Mouse (Mus musculus): ENCODE measurements at regions not wholly inside any gene's neighbourhood (a gene's known extent, or its start where the extent isn't known, plus 50 kb on each side); places are given as distances from the start of the nearest gene placed in this dataset.

DNA sequence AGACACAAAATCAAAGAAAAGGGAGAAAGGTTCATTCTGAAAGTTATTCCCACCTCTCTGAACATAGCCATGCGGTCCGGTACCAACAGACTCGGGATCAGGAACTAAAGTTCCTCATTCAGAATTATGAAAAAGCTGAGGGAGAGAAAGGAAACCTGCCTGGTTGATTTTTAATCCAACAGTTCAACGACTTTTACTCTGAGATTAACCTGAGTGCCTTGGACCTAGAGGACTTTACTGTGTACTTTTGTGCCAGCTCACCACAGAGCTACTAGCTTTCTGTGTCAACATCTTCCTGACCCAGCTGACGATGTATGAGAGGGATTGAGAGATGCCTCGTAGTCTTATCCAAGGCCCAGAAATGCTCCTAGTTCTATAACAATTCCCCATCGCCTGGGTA lies 92.5 kb upstream of the 2210010C04Rik start:
- in situ Hi-C loops (cut with MboI, MseI) = no loop called here

DNA sequence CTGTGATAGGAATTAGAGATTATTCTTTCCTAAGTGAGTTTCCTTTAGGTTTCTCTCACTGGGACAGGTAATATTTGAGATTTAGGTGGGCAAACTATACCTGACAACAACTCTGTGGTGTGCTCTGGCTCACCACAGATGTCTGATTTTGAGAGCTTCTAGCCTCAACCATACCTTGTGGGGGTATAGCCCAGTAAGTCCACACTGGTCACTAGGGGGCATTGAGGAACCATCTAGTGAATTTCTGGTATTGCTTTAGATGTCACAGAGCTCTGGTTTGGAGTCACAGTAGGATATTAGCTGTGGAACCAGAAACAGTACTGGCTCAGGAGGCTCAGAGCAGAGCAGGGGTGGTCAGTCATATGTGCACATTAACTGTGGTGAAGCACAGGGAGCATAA lies 91.5 kb upstream of the 2210010C04Rik start:
- in situ Hi-C loops (cut with MboI, MseI) = no loop called here

DNA sequence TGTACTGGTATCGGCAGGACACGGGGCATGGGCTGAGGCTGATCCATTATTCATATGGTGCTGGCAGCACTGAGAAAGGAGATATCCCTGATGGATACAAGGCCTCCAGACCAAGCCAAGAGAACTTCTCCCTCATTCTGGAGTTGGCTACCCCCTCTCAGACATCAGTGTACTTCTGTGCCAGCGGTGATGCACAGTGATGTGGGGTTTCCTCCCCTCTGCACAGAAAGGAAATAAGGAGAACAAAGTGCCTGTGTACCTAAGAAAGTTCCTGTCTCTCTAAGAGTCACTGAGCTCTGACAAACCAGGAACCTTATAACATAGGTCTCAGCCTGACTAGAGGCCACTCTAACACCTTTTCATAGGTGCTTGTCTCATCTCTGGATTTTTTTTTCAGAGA lies 86.3 kb upstream of the 2210010C04Rik start:
- in situ Hi-C loops (cut with MboI, MseI) = no loop called here

DNA sequence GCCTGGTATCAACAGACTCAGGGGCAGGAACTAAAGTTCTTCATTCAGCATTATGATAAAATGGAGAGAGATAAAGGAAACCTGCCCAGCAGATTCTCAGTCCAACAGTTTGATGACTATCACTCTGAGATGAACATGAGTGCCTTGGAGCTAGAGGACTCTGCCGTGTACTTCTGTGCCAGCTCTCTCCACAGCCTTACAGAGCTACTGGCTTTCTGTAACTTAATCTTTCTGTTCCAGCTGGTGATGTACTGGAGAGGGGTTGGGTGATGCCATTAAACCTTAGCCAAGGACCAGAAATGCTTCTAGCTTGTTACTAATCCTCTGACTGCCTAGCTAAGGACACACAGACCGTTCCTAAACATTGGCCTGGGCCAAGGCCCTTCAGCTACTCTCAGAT lies 83.9 kb upstream of the 2210010C04Rik start:
- in situ Hi-C loops (cut with MboI, MseI) = loop anchor here (5.0 to 10.0 kb wide), 2 partner anchors 428 to 1126 kb away; partner anchors contain the start of gene Gstk1

DNA sequence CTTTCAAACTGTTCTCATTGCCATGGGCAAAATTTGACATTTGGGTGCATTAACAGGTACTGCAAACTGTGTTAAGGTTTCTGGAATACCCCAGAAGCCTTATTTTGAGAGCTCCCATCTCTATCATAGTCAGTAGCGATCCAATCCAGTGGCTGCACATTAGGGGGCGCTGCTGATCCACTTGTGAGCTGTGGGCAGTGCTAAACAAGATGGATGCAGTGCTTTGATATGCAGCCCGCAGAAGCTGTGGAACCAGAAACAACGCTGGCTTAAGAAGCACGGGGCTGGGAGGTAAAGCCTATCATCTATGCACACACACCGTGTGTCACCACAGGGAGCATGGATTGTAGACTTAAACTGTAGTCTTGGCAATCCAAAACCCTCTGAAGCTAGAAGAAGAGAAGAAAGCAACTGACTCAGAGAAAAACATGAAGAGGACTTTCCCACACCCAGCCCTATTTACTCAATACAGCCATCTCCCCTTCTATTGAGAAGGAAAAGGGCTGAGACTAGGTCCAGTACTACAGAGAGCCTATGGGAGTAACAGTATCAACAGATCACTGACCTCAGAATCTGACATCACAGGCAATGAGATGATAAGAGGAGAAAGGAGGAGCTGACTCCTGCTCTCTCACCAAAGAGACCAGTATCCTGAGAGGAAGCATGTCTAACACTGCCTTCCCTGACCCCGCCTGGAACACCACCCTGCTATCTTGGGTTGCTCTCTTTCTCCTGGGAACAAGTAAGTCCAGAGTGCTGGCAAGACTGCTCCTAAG lies 83.1 kb upstream of the 2210010C04Rik start:
- in situ Hi-C loops (cut with MboI, MseI) = loop anchor here (5.0 to 10.0 kb wide), 2 partner anchors 429 to 1126 kb away; partner anchors contain the start of gene Gstk1

DNA sequence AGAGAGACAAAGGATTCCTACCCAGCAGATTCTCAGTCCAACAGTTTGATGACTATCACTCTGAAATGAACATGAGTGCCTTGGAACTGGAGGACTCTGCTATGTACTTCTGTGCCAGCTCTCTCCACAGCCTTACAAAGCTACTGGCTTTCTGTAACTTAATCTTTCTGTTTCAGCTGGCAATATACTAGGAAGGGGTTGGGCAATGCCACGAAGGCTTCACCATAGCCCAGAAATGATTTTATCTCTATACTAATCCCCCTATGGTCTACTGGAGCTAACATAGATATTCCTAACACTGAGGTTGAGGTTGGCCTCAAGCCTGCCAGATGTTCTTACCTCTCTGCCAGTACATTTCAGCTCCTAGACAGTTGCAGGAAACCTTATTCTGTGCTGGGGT lies 78.6 kb upstream of the 2210010C04Rik start:
- in situ Hi-C loops (cut with MboI, MseI) = loop anchor here (10.0 kb wide), 1 partner anchor 1131 kb away; the partner anchor contains the start of gene Gstk1

DNA sequence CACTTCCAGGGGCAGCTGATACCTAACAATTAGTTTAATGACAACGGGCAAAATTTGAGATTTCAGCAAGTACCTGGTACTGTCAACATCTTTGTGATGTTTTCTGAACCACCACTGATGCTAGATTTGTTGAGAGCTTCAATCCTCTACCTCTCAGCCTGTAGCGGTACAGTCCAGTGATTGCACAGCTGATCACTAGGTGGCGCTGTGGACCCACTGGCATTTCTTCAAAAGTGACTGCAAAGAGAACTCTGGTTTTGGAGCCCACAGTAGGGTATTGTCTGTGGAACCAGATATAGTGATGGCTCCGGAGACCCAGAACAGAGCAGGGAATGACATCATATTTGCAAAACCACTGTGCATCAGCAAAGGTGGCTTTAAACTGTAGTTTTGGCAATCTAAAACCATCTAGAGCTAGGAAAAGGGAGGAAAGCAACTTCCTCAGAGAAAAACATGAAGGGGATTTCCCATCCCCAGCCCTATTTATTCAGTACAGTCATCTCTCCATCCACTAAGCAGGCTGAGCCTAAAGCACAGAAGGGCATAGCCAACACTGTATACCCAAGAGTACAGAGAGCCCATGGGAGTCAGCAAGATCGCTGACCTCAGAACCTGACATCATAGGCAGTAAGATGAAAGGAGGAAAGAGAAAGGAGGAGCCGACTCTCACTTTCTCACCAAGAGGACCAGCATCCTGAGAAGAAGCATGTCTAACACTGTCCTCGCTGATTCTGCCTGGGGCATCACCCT lies 77.7 kb upstream of the 2210010C04Rik start:
- in situ Hi-C loops (cut with MboI, MseI) = loop anchor here (10.0 kb wide), 1 partner anchor 1132 kb away; the partner anchor contains the start of gene Gstk1

DNA sequence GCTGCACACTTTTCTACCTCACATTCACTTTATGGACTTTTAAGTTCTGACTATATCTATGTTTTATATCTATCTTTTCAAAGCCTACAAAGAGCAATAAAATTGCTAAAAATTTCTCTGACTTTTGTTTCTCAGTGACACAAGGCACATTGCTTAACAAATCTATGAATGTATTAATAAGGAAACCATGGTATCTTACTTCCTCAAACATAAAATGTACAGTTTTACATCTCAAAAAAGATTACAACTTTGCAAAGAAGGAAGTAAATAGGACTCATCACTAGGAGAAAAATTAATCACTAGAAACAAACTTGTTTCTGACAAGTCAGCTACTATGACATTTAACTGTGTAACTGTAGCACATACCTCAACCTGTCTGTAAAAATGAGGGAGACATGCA lies 76.5 kb upstream of the 2210010C04Rik start:
- in situ Hi-C loops (cut with MboI, MseI) = loop anchor here (10.0 kb wide), 1 partner anchor 1133 kb away; the partner anchor contains the start of gene Gstk1

DNA sequence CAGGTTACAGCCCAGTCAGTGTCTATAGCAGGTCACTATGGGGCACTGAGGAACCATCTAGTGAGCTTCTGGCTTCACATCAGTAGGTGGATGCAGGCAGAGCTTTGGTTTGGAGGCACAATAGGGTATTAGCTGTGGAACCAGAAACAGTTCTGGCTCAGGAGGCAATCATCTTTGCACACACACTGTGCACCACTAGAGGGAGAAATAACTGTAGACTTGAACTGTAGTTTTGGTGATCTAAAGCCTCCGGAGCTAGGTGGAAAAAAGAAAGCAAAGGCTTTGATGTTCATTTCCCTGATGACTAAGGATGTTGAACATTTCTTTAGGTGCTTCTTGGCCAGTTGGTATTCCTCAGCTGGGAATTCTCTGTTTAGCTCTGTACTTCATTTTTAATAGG lies 73.6 kb upstream of the 2210010C04Rik start:
- in situ Hi-C loops (cut with MboI, MseI) = no loop called here

DNA sequence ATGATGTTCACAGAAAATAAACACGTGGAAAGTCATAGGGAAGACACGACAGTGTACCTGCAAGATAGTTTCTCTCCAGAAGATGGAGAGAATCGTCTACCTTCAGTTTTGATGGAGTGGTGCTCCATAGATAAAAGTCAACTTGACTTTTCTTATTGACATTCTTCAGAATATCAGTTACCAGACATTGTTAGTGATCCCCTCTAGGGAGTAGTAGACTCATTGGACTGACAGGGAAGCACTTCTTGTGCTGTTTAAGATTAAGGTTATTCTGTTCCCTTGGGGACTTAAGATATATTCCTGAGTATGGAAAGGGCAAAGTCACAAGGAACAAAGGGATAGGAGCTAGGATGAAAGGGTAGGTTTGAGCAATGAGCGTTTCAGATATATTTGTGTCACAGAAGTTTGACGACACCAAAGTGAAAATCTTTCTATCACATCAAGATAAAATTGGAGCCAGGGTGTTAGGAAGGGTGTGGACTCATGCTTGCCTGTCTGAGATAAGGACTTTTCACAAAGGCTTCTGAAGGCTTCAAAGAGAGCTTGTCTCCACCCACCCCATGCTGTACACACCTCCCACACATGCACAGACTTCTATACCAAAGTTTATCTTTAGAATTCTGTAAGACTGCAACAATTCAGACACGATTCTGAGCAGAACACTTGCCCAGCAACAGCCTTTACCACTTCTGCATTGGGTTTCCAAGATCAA lies 68.5 kb upstream of the 2210010C04Rik start:
- in situ Hi-C loops (cut with MboI, MseI) = no loop called here

DNA sequence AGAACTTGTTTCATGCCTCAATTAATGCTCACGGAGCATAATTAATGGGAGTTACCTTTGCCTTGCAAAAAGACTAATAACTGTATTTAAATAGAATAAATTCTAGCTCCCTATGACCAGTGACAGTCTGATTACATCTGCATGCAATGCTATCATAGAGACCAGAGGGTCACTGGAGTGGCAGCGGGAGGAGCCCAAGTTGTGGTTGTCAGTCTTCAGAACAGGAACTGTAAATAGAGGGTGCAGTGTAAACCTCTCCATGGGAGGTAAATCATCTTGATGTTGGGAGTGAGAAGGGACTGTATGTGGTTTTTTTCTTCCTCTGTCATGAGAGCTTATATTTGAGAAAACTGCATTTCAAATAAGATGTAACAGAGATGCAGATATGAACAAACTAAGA lies 66.7 kb upstream of the 2210010C04Rik start:
- in situ Hi-C loops (cut with MboI, MseI) = no loop called here

DNA sequence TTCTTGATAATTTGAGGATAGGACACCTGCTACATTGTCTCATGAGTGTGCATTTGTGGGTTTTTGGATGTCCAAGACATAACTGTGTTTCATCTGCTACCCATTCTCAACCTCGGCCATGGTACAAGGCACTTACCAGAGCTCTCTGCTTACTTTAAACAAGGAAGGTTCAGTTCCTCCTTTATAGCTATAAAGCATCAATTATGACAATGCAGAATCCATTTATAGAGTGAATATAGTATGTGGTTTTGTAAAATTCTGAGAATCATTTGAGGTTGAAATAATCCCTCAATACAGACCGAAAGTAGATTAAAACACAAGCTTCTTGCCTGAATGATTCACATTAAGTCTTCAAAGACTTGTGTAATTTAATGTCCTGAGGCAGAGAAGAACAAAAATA lies 64.9 kb upstream of the 2210010C04Rik start:
- in situ Hi-C loops (cut with MboI, MseI) = no loop called here

DNA sequence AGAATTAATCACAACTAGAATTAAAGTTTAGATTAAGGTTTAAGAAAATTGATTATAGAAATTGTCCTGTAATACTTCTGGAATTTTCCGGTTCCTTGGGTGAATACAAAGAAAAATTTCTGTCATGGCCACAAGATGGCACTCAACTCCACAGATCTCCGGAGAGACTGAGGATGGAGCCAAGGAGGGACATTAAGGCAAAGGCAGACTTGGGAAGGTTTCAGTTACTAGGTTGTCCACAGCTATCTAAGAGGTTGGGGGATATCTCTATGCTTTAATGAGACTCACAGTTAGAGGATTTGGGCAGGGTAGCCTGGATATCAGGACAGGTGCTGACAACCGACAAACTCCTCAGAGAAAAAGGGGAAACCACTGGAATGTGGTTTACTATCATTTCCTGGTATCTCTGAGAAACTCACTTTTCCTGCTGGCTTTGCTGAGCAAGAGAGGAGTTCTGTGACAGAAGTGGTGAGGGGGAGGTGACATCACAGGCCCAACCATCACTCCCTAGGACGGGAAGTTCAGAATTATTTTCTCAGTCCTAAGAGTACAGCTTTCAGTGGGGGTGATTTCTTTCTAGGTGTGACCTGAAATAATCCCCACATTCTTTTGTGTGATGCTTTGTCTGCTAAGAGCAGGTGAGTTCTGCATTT lies 56.0 kb upstream of the 2210010C04Rik start:
- in situ Hi-C loops (cut with MboI, MseI) = no loop called here

Measured in T-helper 1 cell (primary cell).